Mouse (Mus musculus) megakaryocyte, embryonic 14.5 days (primary cell): ENCODE measurements at regions not wholly inside any gene's neighbourhood (a gene's known extent, or its start where the extent isn't known, plus 50 kb on each side); places are given as distances from the start of the nearest gene placed in this dataset.

Source experiments
- FLI1 ChIP-seq: IDR thresholded peaks from 2 replicates; pipeline ENCODE4 v1.6.1; 2012; ENCODE audit warnings: low read length, inconsistent platforms, mixed read lengths
- GATA1 ChIP-seq: IDR thresholded peaks from 3 replicates; pipeline ENCODE4 v1.6.1; 2012; ENCODE audit warnings: mixed read lengths, low read length, inconsistent platforms, borderline replicate concordance

GRCm38 (mm10) chr8:90576976-90577375, 228.8 kb upstream of the Tox3 start:
- TF ChIP-seq GATA1 (no peak), FLI1 (no peak)
